Mouse (Mus musculus) stomach, embryonic 16.5 days (tissue): ENCODE data around the gene Cfap73. TPM values are rescaled to one million over a fixed set of nuclear protein-coding genes. Genes with fewer than 3 reads are reported as not detected.

Experiments used
- ATAC-seq: fragments of 200-750 bp; cut with Nextera tagmentation; 2 replicates; pipeline ENCODE4 v1.8.0; 2017; ENCODE audit warnings: moderate number of reproducible peaks, moderate TSS enrichment; ENCODE audit not compliant: insufficient read depth, low FRiP score
- H3K27ac ChIP-seq: fragments of 300-500 bp; sonication (generic); 2 replicates; pipeline ENCODE4 v1.5.1; 2014; ENCODE audit warnings: low read length
- H3K27me3 ChIP-seq: fragments of 300-500 bp; sonication (generic); 2 replicates; pipeline ENCODE4 v1.6.1; 2014; ENCODE audit warnings: low read length, control low read depth, mixed read lengths; ENCODE audit not compliant: control insufficient read depth, insufficient read depth
- H3K36me3 ChIP-seq: fragments of 300-500 bp; sonication (generic); 2 replicates; pipeline ENCODE4 v1.6.1; 2014; ENCODE audit warnings: low read length; ENCODE audit not compliant: control insufficient read depth, insufficient read depth
- H3K4me1 ChIP-seq: fragments of 300-500 bp; sonication (generic); 2 replicates; pipeline ENCODE4 v1.6.1; 2014; ENCODE audit warnings: low read length, control low read depth, mixed read lengths; ENCODE audit not compliant: control insufficient read depth, insufficient read depth
- H3K4me2 ChIP-seq: fragments of 300-500 bp; sonication (generic); 2 replicates; pipeline ENCODE4 v1.6.1; 2014; ENCODE audit warnings: low read depth, low read length, mixed read lengths
- H3K4me3 ChIP-seq: fragments of 300-500 bp; sonication (generic); replicated peaks from 2 replicates; pipeline ENCODE4 v1.5.1; 2014; ENCODE audit warnings: mild to moderate bottlenecking, low read length
- H3K9ac ChIP-seq: fragments of 300-500 bp; sonication (generic); 2 replicates; pipeline ENCODE4 v1.6.1; 2014; ENCODE audit warnings: low read length
- H3K9me3 ChIP-seq: fragments of 300-500 bp; sonication (generic); replicated peaks from 2 replicates; pipeline ENCODE4 v1.6.1; 2016; ENCODE audit warnings: low read length, control low read depth; ENCODE audit not compliant: control insufficient read depth
- WGBS: fragments of 180-500 bp; shearing (Covaris S2); extraction: QIAGEN DNeasy Blood & Tissue Kit; methylation state at CpG from one replicate; pipeline ENCODE4 v1.1.7; 2014; 5-methylcytosine and 5-hydroxymethylcytosine counted together
- polyA plus RNA-seq: library from polyadenylated mRNA; unstranded; fragments of >200 nt; fragmentation: Nextera tagmentation; extraction: Ambion mirVana; gene quantifications from 2 replicates; pipeline ENCODE4 v1.2.1, GENCODE M21; 2015

Cfap73 gene
- polyA plus RNA-seq, 1 experiment from 2014 or later = not detected

GRCm38 (mm10) chr5:120612442-120612821, 21.6 kb downstream of the Cfap73 start, which contains the start of the genes Rita1 and Ddx54:
Gene Rita1 (minus strand): TSS chr5:120612589.
Gene Ddx54 (plus strand): TSS chr5:120612739.
- H3K4me1 ChIP-seq = peaks cover 11% of the 10 kb centered on the region
- peaks cover 15% of the 10 kb centered on the region for H3K36me3 ChIP-seq
- peaks cover 6% of the 10 kb centered on the region; the same call in 1 of the 2 replicates for H3K9me3 ChIP-seq
- ATAC-seq = peak; percentile 89
- no peaks in the 10 kb centered on the region for H3K27me3 ChIP-seq
- WGBS = under 1% methylated on average over 22 of the region's 22 CpGs
- peak within 1 kb of the TSS; percentile 93 for H3K4me3 ChIP-seq
- peak within 1 kb of the TSS; percentile 83 for H3K9ac ChIP-seq
- peak within 1 kb of the TSS; percentile 92 for H3K27ac ChIP-seq
- H3K4me2 ChIP-seq = peak within 1 kb of the TSS; percentile 90

GRCm38 (mm10) chr5:120611416-120611815, 22.6 kb downstream of the Cfap73 start:
- ATAC-seq = no peak
- H3K4me1 ChIP-seq = peaks cover 11% of the 10 kb centered on the region
- 47% methylated on average over 8 of the region's 8 CpGs for WGBS
- H3K4me2 ChIP-seq = peak overlapping the region; percentile 83
- peak overlapping the region; percentile 79 for H3K9ac ChIP-seq
- H3K9me3 ChIP-seq = peaks cover 6% of the 10 kb centered on the region; the same call in 1 of the 2 replicates
- H3K27ac ChIP-seq = no peak overlapping the region; the same call in 1 of the 2 replicates
- peak overlapping the region; percentile 93 for H3K4me3 ChIP-seq
- H3K27me3 ChIP-seq = no peaks in the 10 kb centered on the region
- H3K36me3 ChIP-seq = peaks cover 11% of the 10 kb centered on the region

DNA sequence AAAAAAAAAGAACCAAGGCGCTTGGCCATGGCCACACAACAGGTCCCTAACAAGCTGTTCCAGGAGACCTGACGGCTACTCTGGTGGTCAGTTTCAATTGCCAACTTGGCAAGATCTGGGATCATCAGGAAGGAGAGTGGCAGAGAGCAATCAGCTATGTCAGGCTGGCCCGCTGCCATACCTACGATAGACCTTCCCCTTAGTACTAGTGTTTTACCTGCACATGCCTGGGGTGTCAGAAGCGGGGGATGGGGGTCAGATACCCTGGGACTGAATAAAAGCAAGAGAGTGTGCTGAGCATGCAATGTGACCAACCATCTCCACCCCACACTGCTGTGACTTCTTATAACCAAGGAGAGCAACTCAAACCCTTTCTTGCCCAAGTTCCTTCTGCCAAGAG, 23.1 kb downstream of the Cfap73 start:
- 86% methylated on average over 5 of the region's 5 CpGs for WGBS
- no peak for ATAC-seq
- peak overlapping the region; percentile 93; the same call in 1 of the 2 replicates for H3K4me3 ChIP-seq
- H3K36me3 ChIP-seq = peaks cover 6% of the 10 kb centered on the region
- H3K27me3 ChIP-seq = no peaks in the 10 kb centered on the region
- peak overlapping the region; percentile 83 for H3K4me2 ChIP-seq
- peaks cover 11% of the 10 kb centered on the region for H3K4me1 ChIP-seq
- H3K9ac ChIP-seq = peak overlapping the region; percentile 79; the same call in 1 of the 2 replicates
- no peak overlapping the region for H3K27ac ChIP-seq
- 0 out of 2 replicates have a peak, but pooled peaks cover 2% of the 10 kb centered on the region for H3K9me3 ChIP-seq

DNA sequence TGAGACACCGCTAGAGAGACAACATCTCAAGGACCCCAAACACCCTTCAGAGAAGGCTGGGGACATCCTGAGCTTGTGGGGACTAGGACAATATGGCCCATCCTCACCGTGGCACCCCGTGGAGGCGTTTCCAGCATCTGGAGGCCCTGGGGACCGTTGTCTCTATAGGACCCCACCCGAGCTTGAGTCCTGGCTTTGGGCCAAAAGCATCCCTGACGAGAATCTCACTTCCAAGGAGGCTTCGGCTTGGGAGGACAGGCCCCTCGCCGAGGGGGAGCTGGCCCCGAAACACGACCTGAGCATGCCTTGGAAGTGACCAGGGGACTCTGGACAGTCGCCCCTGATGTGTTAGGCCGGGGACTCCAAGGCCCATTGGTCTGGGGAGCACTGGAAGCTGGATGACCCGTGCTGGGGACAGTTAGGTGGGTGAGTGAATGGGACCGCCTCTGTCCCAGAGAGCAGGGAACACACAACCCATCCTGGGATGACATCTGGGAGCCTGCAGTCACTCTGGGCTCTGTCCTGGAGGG, 24.7 kb downstream of the Cfap73 start:
- Histone ChIP-seq H3K27ac (no peak overlapping the region), H3K27me3 (no peaks in the 10 kb centered on the region), H3K9me3 (no peaks in the 10 kb centered on the region), H3K36me3 (no peaks in the 10 kb centered on the region), H3K4me3 (no peak overlapping the region), H3K4me2 (no peak overlapping the region), H3K9ac (no peak overlapping the region), H3K4me1 (peaks cover 16% of the 10 kb centered on the region)
- WGBS = 81% methylated on average over 16 of the region's 16 CpGs
- ATAC-seq = no peak

GRCm38 (mm10) chr5:120607335-120607734, 26.7 kb downstream of the Cfap73 start:
- Histone ChIP-seq H3K36me3 (no peaks in the 10 kb centered on the region), H3K27me3 (no peaks in the 10 kb centered on the region), H3K9ac (no peak overlapping the region), H3K9me3 (no peaks in the 10 kb centered on the region), H3K27ac (no peak overlapping the region), H3K4me3 (no peak overlapping the region), H3K4me1 (peaks cover 16% of the 10 kb centered on the region), H3K4me2 (no peak overlapping the region)
- ATAC-seq = no peak
- 82% methylated on average over 3 of the region's 3 CpGs for WGBS

DNA sequence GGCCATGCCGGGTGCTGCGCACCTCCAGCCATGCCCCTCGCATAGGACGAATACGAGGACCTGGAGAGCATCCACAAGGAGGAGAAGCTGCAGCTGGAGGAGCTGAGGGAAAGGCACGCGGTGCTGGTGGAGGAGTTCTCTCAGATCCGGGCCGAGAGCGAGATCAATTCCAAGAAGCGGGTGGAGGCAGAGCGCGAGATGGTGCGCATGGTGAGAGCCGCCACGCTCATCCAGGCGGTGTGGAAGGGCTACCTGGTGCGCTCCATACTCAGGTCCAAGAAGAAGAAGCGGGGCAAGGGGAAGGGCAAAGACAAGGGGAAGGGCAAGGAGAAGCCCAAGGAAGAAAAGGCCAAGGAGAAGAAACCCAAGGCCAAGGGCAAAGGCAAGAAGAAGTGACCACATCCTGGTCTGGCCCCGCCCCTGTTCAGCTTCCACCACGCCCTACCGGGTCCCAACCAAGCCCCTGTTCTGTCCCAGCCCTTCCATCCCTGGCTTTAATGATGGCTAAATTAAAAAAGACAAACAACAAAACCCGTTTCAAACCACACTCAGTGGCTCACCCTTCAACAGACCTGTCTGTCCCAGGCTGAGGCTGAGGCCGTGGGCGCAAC, 27.3 kb downstream of the Cfap73 start:
- H3K27ac ChIP-seq = no peak overlapping the region
- no peaks in the 10 kb centered on the region for H3K36me3 ChIP-seq
- H3K27me3 ChIP-seq = no peaks in the 10 kb centered on the region
- no peak overlapping the region for H3K4me2 ChIP-seq
- no peaks in the 10 kb centered on the region for H3K9me3 ChIP-seq
- no peak overlapping the region for H3K9ac ChIP-seq
- H3K4me3 ChIP-seq = no peak overlapping the region
- H3K4me1 ChIP-seq = peaks cover 15% of the 10 kb centered on the region
- no peak for ATAC-seq
- 66% methylated on average over 25 of the region's 25 CpGs for WGBS

- H3K4me3 ChIP-seq = peak overlapping the region; percentile 42
- H3K4me1 ChIP-seq = peaks cover 5% of the 10 kb centered on the region; the same call in 1 of the 2 replicates
- under 1% methylated on average over 8 of the region's 8 CpGs for WGBS
- peak overlapping the region; percentile 65; the same call in 1 of the 2 replicates for H3K9ac ChIP-seq
- ATAC-seq = peak; percentile 62; the same call in 1 of the 2 replicates
- peak overlapping the region; percentile 68 for H3K4me2 ChIP-seq
- H3K27ac ChIP-seq = no peak overlapping the region
- no peaks in the 10 kb centered on the region for H3K27me3 ChIP-seq
- H3K36me3 ChIP-seq = no peaks in the 10 kb centered on the region
- H3K9me3 ChIP-seq = no peaks in the 10 kb centered on the region
Measured at GRCm38 (mm10) chr5:120605688-120606087, 28.3 kb downstream of the Cfap73 start.

DNA sequence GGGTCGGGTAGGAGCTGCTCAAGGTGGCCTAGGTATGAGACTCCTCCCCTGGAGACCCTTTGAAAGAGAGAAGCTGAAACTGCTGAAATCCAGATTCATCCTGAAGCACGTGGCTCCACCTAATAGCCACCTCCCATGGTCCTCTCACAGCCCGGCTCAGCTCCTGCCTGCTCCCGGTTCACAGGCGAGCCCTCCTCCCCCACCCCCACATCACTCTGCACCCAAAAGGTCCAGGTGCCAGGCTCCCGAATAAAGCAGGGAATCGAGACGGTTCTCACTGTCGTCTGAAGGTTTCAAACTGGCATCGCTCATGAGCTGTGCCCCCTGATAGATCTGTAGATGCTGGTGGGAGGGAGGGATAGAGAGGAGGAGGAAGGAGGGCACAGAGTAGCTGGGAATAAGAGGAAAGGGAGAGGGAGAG, 28.8 kb downstream of the Cfap73 start:
- H3K9me3 ChIP-seq = no peaks in the 10 kb centered on the region
- WGBS = under 1% methylated on average over 10 of the region's 10 CpGs
- H3K9ac ChIP-seq = peak overlapping the region; percentile 65
- no peak overlapping the region; the same call in 1 of the 2 replicates for H3K27ac ChIP-seq
- no peaks in the 10 kb centered on the region for H3K36me3 ChIP-seq
- peak; percentile 35; the same call in 1 of the 2 replicates for ATAC-seq
- H3K4me1 ChIP-seq = peaks cover 5% of the 10 kb centered on the region; the same call in 1 of the 2 replicates
- H3K4me2 ChIP-seq = peak overlapping the region; percentile 68
- peak overlapping the region; percentile 42 for H3K4me3 ChIP-seq
- H3K27me3 ChIP-seq = no peaks in the 10 kb centered on the region

GRCm38 (mm10) chr5:120604839-120605238, 29.2 kb downstream of the Cfap73 start:
- 8% methylated on average over 6 of the region's 6 CpGs for WGBS
- Histone ChIP-seq H3K27me3 (no peaks in the 10 kb centered on the region), H3K36me3 (no peaks in the 10 kb centered on the region), H3K9ac (peak overlapping the region; percentile 65), H3K4me3 (peak overlapping the region; percentile 42), H3K9me3 (no peaks in the 10 kb centered on the region), H3K27ac (no peak overlapping the region; the same call in 1 of the 2 replicates), H3K4me1 (peaks cover 5% of the 10 kb centered on the region; the same call in 1 of the 2 replicates), H3K4me2 (peak overlapping the region; percentile 68)
- peak; percentile 32; the same call in 1 of the 2 replicates for ATAC-seq
